Mouse (Mus musculus): Measurements from ENCODE around the gene Frmd4a. TPM values are rescaled to one million over a fixed set of nuclear protein-coding genes. Genes with fewer than 3 reads are reported as not detected.

The Frmd4a gene
- total and polyA plus RNA-seq, 2 experiments from 2014 or later: 40.7 to 55.8 TPM

GRCm38 (mm10) chr2:4316589-4316988, 299.1 kb downstream of the Frmd4a start:
- Histone ChIP-seq H3K27ac (no peak overlapping the region), H3K4me3 (ENCODE audit: low read length) (no peak overlapping the region), H3K9ac (replicated peaks; ENCODE audit: low read length) (no peak overlapping the region), H3K4me2 (ENCODE audit: low read depth, low read length) (no peak overlapping the region), H3K36me3 (ENCODE audit: insufficient read depth, low read length) (no peaks in the 10 kb centered on the region), H3K27me3 (ENCODE audit: insufficient read depth, low read length) (no peaks in the 10 kb centered on the region), H3K4me1 (ENCODE audit: insufficient read depth, low read length) (no peaks in the 10 kb centered on the region), H3K9me3 (ENCODE audit: low read length) (no peaks in the 10 kb centered on the region)
- TF ChIP-seq CTCF (IDR thresholded peaks at IDR 0.05; ENCODE audit: low read depth): peak; percentile 63
- peak; percentile 44 for DNase-seq (ENCODE audit: low spot score)
- ATAC-seq: peak; percentile 32; the same call in 1 of the 2 replicates
- 81% methylated on average over 2 of the region's 2 CpGs for WGBS

- no peak overlapping the region for H3K27ac ChIP-seq
- H3K4me3 ChIP-seq (ENCODE audit: low read length): no peak overlapping the region
- H3K4me2 ChIP-seq (ENCODE audit: low read depth, low read length): no peak overlapping the region
- 78% methylated on average over 4 of the region's 4 CpGs for WGBS
- DNase-seq (ENCODE audit: low spot score) (no peak), ATAC-seq (no peak)
- no peaks in the 10 kb centered on the region for H3K9me3 ChIP-seq (ENCODE audit: low read length)
- H3K4me1 ChIP-seq (ENCODE audit: insufficient read depth, low read length): no peaks in the 10 kb centered on the region
- no peak overlapping the region for H3K9ac ChIP-seq (replicated peaks; ENCODE audit: low read length)
- no peak for TF ChIP-seq CTCF (IDR thresholded peaks at IDR 0.05; ENCODE audit: low read depth)
- no peaks in the 10 kb centered on the region for H3K27me3 ChIP-seq (ENCODE audit: insufficient read depth, low read length)
- H3K36me3 ChIP-seq (ENCODE audit: insufficient read depth, low read length): no peaks in the 10 kb centered on the region
These were observed 300.6 kb downstream of the Frmd4a start for GRCm38 (mm10) chr2:4318134-4318533.

GRCm38 (mm10) chr2:4326241-4327010, 308.9 kb downstream of the Frmd4a start:
- H3K4me1 ChIP-seq (ENCODE audit: insufficient read depth, low read length): no peaks in the 10 kb centered on the region
- DNase-seq (ENCODE audit: low spot score): no peak
- TF ChIP-seq CTCF (IDR thresholded peaks at IDR 0.05; ENCODE audit: low read depth): no peak
- 59% methylated on average over 9 of the region's 9 CpGs for WGBS
- H3K27me3 ChIP-seq (ENCODE audit: insufficient read depth, low read length): no peaks in the 10 kb centered on the region
- no peak overlapping the region for H3K4me2 ChIP-seq (ENCODE audit: low read depth, low read length)
- no peaks in the 10 kb centered on the region for H3K36me3 ChIP-seq (ENCODE audit: insufficient read depth, low read length)
- H3K27ac ChIP-seq: no peak overlapping the region
- H3K4me3 ChIP-seq (ENCODE audit: low read length): no peak overlapping the region
- H3K9me3 ChIP-seq (ENCODE audit: low read length): no peaks in the 10 kb centered on the region
- H3K9ac ChIP-seq (replicated peaks; ENCODE audit: low read length): no peak overlapping the region
- ATAC-seq: no peak

GRCm38 (mm10) chr2:4327011-4327340, 309.5 kb downstream of the Frmd4a start:
- Histone ChIP-seq H3K27me3 (ENCODE audit: insufficient read depth, low read length) (no peaks in the 10 kb centered on the region), H3K4me3 (ENCODE audit: low read length) (no peak overlapping the region), H3K36me3 (ENCODE audit: insufficient read depth, low read length) (no peaks in the 10 kb centered on the region), H3K27ac (no peak overlapping the region), H3K4me2 (ENCODE audit: low read depth, low read length) (no peak overlapping the region), H3K9ac (replicated peaks; ENCODE audit: low read length) (no peak overlapping the region), H3K4me1 (ENCODE audit: insufficient read depth, low read length) (no peaks in the 10 kb centered on the region), H3K9me3 (ENCODE audit: low read length) (no peaks in the 10 kb centered on the region)
- ATAC-seq: no peak
- TF ChIP-seq CTCF (IDR thresholded peaks at IDR 0.05; ENCODE audit: low read depth): no peak
- DNase-seq (ENCODE audit: low spot score): no peak
- 75% methylated on average over 4 of the region's 4 CpGs for WGBS

- no peak overlapping the region for H3K27ac ChIP-seq
- TF ChIP-seq CTCF (IDR thresholded peaks at IDR 0.05; ENCODE audit: low read depth): no peak
- no peak for ATAC-seq
- no peaks in the 10 kb centered on the region for H3K27me3 ChIP-seq (ENCODE audit: insufficient read depth, low read length)
- 64% methylated on average over 8 of the region's 8 CpGs for WGBS
- H3K9me3 ChIP-seq (ENCODE audit: low read length): no peaks in the 10 kb centered on the region
- no peak overlapping the region for H3K4me3 ChIP-seq (ENCODE audit: low read length)
- H3K9ac ChIP-seq (replicated peaks; ENCODE audit: low read length): no peak overlapping the region
- H3K4me2 ChIP-seq (ENCODE audit: low read depth, low read length): no peak overlapping the region
- no peak for DNase-seq (ENCODE audit: low spot score)
- H3K36me3 ChIP-seq (ENCODE audit: insufficient read depth, low read length): no peaks in the 10 kb centered on the region
- H3K4me1 ChIP-seq (ENCODE audit: insufficient read depth, low read length): peaks cover 13% of the 10 kb centered on the region; the same call in 1 of the 2 replicates
These were observed 314.9 kb downstream of the Frmd4a start for GRCm38 (mm10) chr2:4332441-4332840.

GRCm38 (mm10) chr2:4334201-4334600, 316.7 kb downstream of the Frmd4a start:
- DNase-seq (ENCODE audit: low spot score) (peak; percentile 82), ATAC-seq (peak; percentile 89)
- H3K9ac ChIP-seq (replicated peaks; ENCODE audit: low read length): no peak overlapping the region
- WGBS: 17% methylated on average over 4 of the region's 4 CpGs
- H3K4me1 ChIP-seq (ENCODE audit: insufficient read depth, low read length): peaks cover 13% of the 10 kb centered on the region; the same call in 1 of the 2 replicates
- H3K9me3 ChIP-seq (ENCODE audit: low read length): no peaks in the 10 kb centered on the region
- H3K4me3 ChIP-seq (ENCODE audit: low read length): no peak overlapping the region
- no peak for TF ChIP-seq CTCF (IDR thresholded peaks at IDR 0.05; ENCODE audit: low read depth)
- H3K27ac ChIP-seq: no peak overlapping the region
- no peaks in the 10 kb centered on the region for H3K36me3 ChIP-seq (ENCODE audit: insufficient read depth, low read length)
- no peak overlapping the region for H3K4me2 ChIP-seq (ENCODE audit: low read depth, low read length)
- no peaks in the 10 kb centered on the region for H3K27me3 ChIP-seq (ENCODE audit: insufficient read depth, low read length)

GRCm38 (mm10) chr2:4334936-4335335, 317.4 kb downstream of the Frmd4a start:
- ATAC-seq (no peak), DNase-seq (ENCODE audit: low spot score) (no peak)
- Histone ChIP-seq H3K9me3 (ENCODE audit: low read length) (no peaks in the 10 kb centered on the region), H3K27me3 (ENCODE audit: insufficient read depth, low read length) (no peaks in the 10 kb centered on the region), H3K27ac (no peak overlapping the region), H3K4me1 (ENCODE audit: insufficient read depth, low read length) (peaks cover 13% of the 10 kb centered on the region; the same call in 1 of the 2 replicates), H3K9ac (replicated peaks; ENCODE audit: low read length) (no peak overlapping the region), H3K4me2 (ENCODE audit: low read depth, low read length) (no peak overlapping the region), H3K4me3 (ENCODE audit: low read length) (no peak overlapping the region), H3K36me3 (ENCODE audit: insufficient read depth, low read length) (no peaks in the 10 kb centered on the region)
- no peak for TF ChIP-seq CTCF (IDR thresholded peaks at IDR 0.05; ENCODE audit: low read depth)
- 86% methylated on average over 5 of the region's 5 CpGs for WGBS

Data from hindbrain, postnatal 0 days (tissue).